Mouse (Mus musculus): ENCODE data around the gene Ptprd.

Gene Ptprd

GRCm38 (mm10) chr4:78211529-78212494 is at the start of gene Ptprd:
TSS of gene Ptprd (minus strand) at chr4:78211961.
- peak; percentile 47 to 58 for DNase-seq

DNA sequence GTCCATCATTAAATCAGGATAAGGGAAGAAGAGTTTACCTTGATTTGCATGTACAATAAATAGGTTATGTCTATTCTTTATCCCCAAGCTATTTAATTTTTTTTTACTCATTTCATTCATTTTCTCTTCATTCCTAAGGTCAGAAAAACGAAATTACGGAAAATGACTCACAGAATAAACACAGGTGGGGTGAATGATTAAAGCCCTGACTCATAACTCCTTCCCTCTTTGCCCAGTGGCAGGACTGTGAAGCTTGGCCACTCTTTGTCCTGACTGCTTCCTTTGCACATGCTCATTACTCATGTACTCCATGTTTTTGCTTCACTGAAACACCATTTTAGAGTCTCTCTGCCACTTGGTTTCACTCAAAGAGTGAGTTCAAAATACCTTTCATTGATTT is 24.1 kb upstream of the Ptprd start:
- no peak for DNase-seq

DNA sequence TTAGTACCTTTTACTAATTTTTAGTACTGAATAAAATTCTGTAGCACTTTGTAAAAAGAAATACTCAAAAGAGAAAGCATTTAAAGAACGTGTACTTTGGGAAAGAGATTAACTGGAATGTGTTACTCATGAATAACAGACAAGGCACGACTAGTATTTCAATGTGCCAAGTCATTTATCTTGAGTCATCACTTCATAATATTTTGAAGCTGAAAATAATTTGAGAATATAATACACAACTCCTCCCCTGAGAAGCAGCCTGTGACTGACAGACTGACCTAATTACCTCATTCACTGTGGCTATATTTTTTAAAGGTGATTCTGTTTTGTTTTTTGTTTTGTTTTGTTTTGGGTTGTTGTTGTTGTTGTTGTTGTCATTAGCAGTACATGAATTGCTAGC is 23.6 kb upstream of the Ptprd start:
- no peak for DNase-seq

GRCm38 (mm10) chr4:78234681-78235080 is 22.9 kb upstream of the Ptprd start:
- DNase-seq, result no peak

DNA sequence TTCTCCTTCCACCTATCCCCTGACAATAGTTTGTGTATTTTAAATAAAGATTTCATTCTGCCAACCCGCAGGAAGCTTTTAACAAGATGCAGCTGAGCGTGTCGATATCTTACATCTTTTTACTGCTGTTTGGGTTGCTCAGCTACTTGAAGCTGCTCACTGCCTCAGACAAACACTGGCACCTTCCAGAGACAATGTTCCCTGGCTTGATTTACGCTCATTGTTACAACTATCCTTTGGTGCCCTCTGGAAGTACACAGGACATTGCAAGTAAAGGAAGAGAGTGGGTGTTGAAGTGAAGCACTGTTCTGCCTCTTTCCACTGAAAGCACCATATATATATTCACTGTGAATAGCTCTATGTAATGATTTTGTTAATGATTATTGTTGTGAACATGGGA is 2.2 kb upstream of the Ptprd start:
- DNase-seq, result no peak

DNA sequence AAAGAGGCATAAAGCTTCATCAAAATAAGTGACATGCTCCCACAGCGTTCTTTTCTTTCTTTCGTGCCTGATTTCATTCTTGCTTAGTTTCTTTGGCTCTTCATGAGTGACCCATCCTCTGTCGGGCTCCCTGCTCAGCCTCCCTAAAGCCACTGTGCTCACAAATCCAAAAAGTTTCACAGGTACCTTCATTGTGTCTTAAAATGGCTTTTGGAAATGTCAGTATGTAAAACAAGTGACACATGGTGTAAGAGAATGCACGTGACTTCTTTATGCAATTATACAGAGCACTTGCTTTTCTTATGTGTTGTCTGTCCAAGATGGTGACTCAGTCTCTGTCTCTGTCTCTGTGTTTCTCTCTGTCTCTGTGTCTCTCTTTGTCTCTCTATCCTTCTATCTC is 1.2 kb upstream of the Ptprd start:
- DNase-seq, result no peak

- no peak for DNase-seq
These were observed 758 bp downstream of the Ptprd start for GRCm38 (mm10) chr4:78210878-78211528.

DNA sequence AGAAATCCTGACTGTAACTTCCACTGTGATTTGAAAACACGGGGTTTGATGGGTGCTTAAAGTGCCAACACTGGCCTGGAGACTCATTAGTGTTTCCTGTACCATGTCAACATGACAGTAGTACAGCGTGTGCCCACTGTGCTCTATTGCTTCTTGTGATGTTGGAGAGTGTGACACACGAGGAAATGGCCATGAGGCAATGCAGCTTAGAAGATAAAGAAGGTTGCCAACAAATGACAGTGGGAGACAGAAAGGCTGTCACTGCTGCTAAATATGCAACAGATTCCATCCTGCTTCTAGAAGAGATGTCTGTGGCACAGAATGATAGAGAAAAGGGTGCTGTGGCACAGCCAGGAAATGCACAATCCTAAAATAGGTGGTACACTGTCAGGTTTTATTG is 6.7 kb downstream of the Ptprd start:
- no peak for DNase-seq

DNA sequence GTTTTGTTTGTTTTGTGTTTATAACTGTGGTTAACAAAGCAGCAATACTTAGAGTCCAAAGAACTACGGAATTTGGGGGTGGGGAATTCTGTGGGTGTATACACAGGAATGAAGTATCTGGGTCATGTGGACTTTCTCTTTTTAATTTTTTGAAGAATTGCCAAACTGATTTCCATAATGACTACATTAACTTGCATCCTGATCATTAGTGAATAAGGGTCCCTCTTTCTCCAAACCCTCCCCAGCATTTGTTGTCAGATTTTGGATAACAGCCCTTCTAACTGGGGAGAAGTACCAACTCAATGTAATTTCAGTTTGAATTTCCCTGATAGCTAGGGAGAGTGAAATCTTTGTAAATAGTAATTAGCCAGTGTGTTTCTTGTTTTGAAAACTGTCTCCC is 43.3 kb downstream of the Ptprd start:
- no peak for DNase-seq

DNA sequence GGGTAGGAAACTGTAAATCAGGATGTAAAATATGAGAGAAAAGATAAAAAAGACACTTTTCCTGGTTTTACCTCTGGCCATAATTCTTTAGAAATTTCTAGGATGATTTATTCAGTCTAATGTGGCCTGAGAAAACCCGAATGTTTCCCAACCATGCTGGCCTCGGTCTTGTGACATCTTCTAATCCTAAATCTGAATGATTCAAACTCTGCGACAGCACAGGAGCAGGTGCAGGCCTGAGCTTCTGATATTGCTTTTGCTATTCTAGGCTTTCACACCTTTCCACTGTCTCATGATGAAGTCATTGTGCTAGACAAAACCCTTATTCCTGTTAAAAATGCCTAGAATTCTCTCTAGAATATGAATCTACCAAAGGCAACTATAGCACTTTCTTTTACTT is 51.3 kb downstream of the Ptprd start:
- no peak for DNase-seq

- no peak for DNase-seq
These were observed 61.2 kb downstream of the Ptprd start for GRCm38 (mm10) chr4:78150561-78150960.

DNA sequence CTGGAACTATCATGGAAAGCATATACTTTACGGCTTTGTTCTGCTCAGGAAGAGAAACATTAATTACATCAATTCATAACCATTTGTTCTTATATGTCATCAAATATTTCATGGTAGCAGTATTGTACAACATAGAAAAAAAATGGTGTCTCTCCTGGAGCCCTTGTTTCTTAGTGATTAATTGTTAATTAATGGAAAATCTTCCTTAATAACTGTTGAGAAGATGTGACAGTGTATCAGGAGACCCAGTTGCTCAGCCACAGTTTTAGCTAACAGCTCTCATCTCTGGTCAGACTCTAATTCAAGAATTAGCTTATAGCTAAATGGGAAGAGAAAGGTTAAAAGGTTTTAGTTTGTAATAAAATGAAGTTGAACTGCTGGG is 69.0 kb downstream of the Ptprd start:
- no peak for DNase-seq

DNA sequence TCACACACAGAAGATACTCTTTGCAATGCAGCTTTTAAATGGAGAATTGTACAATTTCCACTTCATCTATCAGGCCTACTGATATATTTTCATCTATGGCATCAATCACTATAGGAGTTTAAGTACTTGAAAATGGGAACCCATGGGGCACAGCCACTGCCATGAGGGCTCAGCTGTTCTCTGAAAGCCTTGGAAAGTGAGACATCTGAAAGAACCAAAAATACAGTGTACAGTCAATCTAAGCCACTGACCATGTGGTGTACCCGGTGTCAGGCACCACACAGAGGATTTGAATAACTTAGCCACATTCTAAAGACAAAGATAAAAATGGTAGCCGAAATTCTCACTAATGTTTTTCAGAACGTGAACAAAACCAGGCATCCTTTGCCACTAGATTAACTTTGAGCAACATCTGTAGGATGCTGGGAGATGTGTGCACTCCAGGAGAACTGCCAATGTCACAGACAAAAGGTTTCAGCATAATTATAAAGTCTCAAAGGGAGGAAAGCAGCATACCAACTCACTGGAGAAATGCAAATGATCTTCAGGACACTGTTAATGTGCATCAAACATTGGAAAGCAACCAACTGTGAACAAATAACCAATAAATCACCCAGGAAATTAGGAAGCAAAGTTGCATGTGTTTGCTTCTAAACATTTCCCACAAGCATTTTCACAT is 69.5 kb downstream of the Ptprd start:
- no peak for DNase-seq

DNA sequence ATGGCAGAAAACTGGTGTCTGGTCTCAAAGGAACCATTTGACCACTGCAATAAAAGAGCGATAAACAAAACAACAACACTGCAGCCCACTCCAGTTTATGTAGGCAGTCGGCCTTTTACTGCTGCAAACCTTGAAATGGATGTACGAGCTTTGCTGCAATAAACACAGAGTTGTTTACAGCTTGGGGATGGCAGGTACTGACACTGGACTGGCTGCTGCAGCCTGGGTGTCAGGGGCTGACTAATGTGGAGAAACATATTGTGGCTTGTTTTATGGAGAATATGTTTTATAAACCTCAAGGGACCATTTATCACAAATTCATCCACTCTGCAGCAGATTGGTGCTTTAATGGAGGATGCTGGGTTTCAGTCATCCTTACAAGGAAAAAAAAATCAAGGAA is 100.9 kb downstream of the Ptprd start:
- DNase-seq, result no peak

GRCm38 (mm10) chr4:78097526-78097925 is 114.2 kb downstream of the Ptprd start:
- no peak for DNase-seq

DNA sequence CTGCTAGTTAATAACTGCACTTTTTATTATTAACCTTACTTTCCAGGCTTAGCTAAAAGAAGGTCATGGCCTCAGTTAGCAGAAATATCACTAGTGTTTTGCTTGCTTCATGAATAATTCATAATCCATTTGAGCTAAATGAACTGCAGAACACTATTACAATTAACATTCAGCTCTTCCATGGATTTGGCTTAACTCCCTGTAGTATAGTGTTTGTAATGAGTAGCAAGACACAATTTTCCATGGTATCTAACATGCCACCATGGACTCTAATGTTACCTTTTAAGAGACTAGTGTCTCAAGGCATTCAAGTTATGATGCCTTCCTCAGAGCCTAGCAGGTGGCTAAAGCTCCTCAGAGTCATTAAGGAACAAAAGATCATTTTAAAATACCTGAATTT is 129.0 kb downstream of the Ptprd start:
- no peak for DNase-seq

- no peak for DNase-seq
These were observed 134.3 kb downstream of the Ptprd start for GRCm38 (mm10) chr4:78077499-78077898.

DNA sequence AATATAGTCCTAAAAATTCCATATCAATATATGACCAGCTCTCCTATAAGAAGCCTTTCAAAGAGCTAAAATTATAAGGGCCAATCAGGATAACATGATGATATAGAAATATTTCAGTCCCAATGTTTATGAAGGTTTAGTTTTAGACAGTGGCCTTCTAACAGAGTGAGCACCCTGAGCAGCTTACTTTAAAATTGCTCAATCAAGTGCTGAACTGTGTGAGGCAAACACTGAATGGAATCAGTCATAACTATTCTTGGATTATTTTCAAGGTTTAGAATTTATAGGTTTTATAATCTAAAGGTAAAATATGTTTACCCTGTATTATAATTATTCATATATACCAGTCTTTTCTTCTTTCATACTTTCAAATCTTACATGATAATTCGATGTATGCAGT is 134.7 kb downstream of the Ptprd start:
- no peak for DNase-seq

GRCm38 (mm10) chr4:78038401-78038800 is 173.4 kb downstream of the Ptprd start:
- DNase-seq, result no peak

- no peak for DNase-seq
These were observed 209.7 kb downstream of the Ptprd start for GRCm38 (mm10) chr4:78002065-78002464.

- DNase-seq, result no peak
These were observed 219.1 kb downstream of the Ptprd start for GRCm38 (mm10) chr4:77992709-77993108.

DNA sequence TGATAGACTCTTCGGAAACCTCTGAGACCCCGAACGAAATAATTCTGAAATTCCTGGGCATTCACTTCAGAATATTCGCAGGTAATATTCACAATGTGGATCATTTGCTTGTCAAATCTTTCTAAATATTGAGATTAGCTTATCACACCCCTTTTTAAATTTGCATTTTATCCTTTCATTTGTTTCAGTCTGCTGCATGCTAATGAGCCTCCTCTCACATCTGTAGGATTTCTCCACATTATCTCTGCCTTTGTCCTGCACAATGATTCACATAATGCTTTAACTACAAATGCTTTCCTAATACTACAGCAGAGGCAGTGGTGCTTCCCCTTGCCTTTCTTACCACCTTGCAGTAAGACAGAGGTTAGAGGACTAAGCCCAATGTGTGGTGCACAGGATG is 229.7 kb downstream of the Ptprd start:
- no peak for DNase-seq

DNA sequence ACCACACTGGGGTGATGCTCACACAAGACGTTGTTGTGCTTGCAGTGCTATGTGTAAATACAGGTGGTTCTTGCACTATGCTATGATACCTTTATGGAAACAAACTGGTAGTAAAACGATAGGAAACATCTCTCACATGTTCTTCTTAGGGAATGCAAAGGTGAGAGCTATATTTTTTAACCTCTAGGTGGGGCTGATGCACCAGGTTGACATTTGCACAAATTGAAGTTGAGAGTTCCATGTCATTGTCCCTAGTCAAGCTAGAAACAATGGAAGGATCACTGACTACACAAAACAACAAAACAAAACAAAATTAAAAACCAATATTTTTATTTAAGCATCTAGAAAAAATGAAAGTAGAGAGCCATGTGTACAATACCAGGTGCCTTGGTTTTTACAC is 250.1 kb downstream of the Ptprd start:
- peak in 1 of 2 experiments; percentile 2 for DNase-seq

- DNase-seq, result no peak
These were observed 322.3 kb downstream of the Ptprd start for GRCm38 (mm10) chr4:77889489-77889888.

Measured in cerebellum, postnatal 36 days (tissue).